Mouse (Mus musculus): Measurements from ENCODE around the gene Tbcb. TPM values are rescaled to one million over a fixed set of nuclear protein-coding genes. Genes with fewer than 3 reads are reported as not detected.
"Not testable (repeated sequence)": the region's sequence is repeated elsewhere in the genome, so short reads cannot be mapped to it uniquely, and the experiment has no call there.

Gene Tbcb
- total RNA-seq, 4 experiments from 2014 or later: 110 to 130 (median 118) TPM

- DNase-seq (ENCODE audit: low spot score in 2 of 2): no peak
These were observed 37.8 kb downstream of the Tbcb start for GRCm38 (mm10) chr7:30194101-30194831.

GRCm38 (mm10) chr7:30193581-30194100, 38.4 kb downstream of the Tbcb start:
- peak; percentile 53 to 65 for DNase-seq (ENCODE audit: low spot score in 2 of 2)

DNA sequence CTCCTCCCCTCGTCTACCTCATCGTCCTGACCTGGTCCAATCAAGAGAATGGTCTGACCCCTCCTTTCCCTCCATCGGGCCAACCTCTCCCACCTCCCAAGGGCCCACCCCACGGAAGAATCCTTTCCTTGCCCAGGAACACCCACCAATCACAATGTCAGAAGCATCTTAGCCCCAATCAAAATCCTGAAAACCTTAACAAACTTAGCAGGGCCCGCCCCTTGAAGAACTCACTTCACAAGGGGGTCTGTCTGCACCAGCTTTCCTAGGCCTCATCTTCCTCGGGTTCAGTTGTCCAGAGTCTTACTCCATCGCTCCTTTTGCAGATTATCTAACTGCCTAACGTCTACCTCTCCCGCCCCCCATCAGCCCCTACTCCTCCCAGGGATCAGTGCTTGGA, 39.1 kb downstream of the Tbcb start:
- no peak for DNase-seq (ENCODE audit: low spot score in 2 of 2)

GRCm38 (mm10) chr7:30192088-30192487, 40.0 kb downstream of the Tbcb start:
- DNase-seq (ENCODE audit: low spot score in 2 of 2): no peak

- no peak for DNase-seq (ENCODE audit: low spot score in 2 of 2)
These were observed 43.0 kb downstream of the Tbcb start for GRCm38 (mm10) chr7:30189116-30189491.

DNA sequence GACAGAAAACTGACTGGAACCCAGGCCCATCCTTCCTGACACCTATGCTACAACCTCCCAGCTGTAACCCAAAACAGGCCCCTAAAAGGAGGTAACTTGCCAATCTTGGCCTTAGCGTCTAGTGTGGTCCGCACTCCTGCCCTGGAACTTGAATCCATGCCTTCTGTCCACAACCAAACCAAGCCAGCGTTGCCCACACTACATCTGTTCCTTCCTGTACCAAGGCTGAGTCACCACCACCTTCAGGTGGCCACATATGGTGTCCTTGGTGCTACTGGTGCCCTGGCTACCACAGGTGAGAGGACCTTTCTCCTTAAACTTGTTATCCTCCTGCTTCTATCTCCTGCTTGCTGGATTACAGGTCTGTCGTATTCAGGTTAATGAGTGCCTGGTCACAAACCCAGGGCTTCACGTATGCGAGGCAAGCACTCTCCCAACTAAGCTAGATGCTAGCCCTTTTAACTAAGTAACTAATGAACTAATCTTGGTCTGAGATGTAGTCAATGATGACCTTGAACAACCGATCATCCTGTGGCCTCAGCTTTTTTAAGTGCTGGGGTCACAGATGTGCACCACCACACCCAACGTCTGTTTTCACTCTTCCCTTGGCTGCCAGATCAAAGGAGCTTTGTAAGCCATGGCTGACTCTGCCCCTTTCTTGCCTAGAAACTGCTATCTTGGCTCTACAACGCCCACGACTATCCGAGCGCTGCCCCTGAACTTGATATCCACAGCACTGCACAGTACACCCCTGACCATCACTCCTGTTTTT, 43.5 kb downstream of the Tbcb start:
- DNase-seq (ENCODE audit: low spot score in 2 of 2): no peak

DNA sequence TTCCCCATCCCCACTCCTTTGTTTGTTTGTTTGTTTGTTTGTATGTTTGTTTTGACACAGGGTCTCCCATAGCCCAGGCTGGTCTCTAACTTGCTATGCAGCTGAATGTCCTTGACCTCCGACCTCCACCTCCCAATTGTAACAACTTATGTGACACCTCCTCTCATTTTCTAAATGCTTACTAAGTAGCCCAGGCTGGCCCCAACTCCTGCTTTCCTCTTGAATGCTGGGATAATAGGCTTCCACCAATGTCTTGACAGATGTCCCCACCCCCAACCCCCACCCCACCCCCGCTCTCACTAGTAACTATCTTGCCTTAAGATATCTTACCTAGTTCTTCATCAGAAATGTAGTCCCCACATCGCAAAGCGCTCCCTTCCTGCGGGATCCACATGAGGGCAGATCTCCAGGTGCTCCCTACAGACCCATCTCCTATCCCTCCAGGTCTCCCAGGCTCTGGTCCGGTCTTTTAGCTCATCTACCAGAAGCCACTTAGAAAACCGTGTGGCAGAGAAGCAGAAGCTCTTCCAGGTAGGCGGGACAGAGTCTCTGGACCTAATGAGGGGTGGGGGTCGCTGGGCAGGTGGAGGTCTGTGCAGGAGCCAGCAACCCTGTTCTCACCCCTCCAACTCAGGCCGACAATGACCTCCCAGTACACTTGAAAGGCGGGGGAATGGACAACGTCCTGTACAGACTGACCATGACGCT, 47.3 kb downstream of the Tbcb start:
- no peak for DNase-seq (ENCODE audit: low spot score in 2 of 2)

GRCm38 (mm10) chr7:30183879-30184289, 48.2 kb downstream of the Tbcb start, which contains the start of gene Cox7a1:
TSS of gene Cox7a1 (plus strand) at chr7:30184144.
- DNase-seq (ENCODE audit: low spot score in 2 of 2): peak; percentile 42 to 60

GRCm38 (mm10) chr7:30183189-30183588, 48.9 kb downstream of the Tbcb start:
- not testable (repeated sequence) for DNase-seq (ENCODE audit: low spot score in 2 of 2)

DNA sequence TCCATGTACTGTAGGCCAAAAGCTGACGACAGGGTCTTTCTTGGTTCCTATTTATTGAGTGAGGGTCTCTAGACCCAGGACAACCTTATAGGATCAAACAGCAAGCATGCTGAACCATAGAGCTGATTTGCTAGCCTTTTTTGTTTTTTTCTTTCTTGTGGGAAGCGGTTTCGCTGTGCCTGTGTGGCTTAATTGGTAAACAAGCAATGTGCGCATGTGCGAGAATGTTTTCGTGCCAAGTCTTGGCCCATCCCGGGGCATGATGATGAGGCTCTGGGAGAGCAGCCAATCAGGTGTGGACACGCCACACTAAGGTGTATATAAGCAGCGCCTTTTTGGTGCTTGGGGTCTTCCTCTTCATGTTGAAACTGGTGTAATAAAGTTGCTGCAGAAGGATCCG, 50.1 kb downstream of the Tbcb start:
- not testable (repeated sequence) for DNase-seq (ENCODE audit: low spot score in 2 of 2)

DNA sequence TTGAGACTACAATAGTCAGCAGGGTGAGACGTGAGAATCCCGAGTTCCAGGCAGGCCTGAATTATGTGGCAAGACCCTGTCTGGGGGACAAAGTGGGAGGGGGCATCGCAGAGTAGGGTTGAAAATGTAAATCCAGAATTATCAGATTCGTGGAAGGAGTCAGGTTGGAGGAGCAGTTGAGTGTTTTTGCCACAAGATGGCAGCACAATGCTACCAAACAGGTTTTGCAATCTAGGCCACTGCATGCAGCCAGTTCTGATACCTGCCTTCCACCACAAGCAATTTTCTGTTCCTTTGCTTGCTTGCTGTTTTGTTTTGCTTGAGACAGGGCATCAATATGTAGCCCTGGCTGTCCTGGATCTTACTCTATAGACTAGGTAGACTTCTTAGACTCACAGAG, 50.8 kb downstream of the Tbcb start:
- peak; percentile 54 to 77 for DNase-seq (ENCODE audit: low spot score in 2 of 2)

DNA sequence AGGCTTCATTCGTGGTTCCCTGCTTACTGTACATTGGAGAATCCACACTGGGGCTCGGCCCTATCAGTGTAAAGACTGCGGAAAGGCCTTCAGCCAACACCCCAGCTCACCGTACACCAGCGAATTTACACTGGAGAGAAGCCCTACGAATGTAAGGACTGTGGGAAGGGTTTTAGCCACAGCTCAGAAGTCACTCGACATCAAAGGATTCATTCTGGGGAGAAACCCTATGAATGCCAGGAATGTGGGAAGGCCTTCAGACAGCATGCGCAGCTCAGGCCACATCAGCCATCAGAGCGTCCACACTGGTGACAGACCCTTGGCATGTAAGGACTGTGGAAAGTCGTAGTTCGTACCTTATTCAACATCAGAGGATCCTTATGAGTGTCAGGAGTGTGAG, 53.8 kb downstream of the Tbcb start:
- DNase-seq (ENCODE audit: low spot score in 2 of 2): no peak

DNA sequence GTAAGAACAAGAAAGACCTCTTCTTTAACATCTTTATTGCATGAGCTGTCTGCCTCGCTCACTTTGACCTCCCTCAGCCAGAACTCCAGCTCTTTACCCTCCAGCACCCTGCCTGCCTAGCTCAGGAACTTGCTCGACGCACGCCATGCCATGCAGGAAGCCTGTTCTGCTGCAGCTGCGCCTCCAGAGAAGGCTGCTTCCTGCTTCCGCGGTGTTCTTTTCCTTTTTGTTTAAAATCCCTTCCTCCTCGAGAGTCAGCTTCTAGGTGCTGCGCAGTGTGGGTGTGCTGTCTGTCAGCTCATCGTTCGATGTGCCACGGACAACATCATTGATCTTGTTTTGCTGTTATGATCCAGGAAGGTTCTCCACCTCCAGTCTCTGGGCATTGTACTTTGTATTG, 55.6 kb downstream of the Tbcb start:
- no peak for DNase-seq (ENCODE audit: low spot score in 2 of 2)

Other genes with a start within 250 kb of the Tbcb start
- 1 to 10 TPM; 3.3 to 7.7 (median 4.0) TPM for gene Zfp568, start 248.3 kb downstream of the Tbcb start, total RNA-seq (2022)
- 10 to 100 TPM in 1 of 4 experiments, 1 to 10 TPM in 3; 8.5 to 10.3 (median 9.5) TPM for gene Zfp14, start 180.9 kb downstream of the Tbcb start, total RNA-seq (2022)
- gene Zfp82, start 159.4 kb downstream of the Tbcb start, total RNA-seq (2022): 1 to 10 TPM; 4.3 to 7.1 (median 5.1) TPM
- gene Gm26920, start 141.9 kb downstream of the Tbcb start, total RNA-seq (2022): not detected
- gene Zfp566, start 141.7 kb downstream of the Tbcb start, total RNA-seq (2022): 10 to 100 TPM in 1 of 4 experiments, 1 to 10 TPM in 3; 5.2 to 10.9 (median 8.0) TPM
- 10 to 100 TPM; 79.6 to 96.9 (median 89.4) TPM for gene Zfp260, start 137.5 kb downstream of the Tbcb start, total RNA-seq (2022)
- gene Zfp382, start 110.3 kb downstream of the Tbcb start, total RNA-seq (2022): 10 to 100 TPM; 28.6 to 34.1 (median 31.2) TPM
- 10 to 100 TPM; 49.0 to 54.7 (median 50.3) TPM for gene Zfp146, start 62.5 kb downstream of the Tbcb start, total RNA-seq (2022)
- gene Cox7a1, start 48.1 kb downstream of the Tbcb start, total RNA-seq (2022): 1 to 10 TPM; 4.4 to 6.9 (median 5.1) TPM
- gene Capns1, start 33.5 kb downstream of the Tbcb start, total RNA-seq (2022): 100 to 1,000 TPM; 196 to 240 (median 227) TPM
- gene Polr2i, start 324 bp downstream of the Tbcb start, total RNA-seq (2022): 10 to 100 TPM; 49.2 to 52.5 (median 49.3) TPM
- gene Ovol3, start 3.5 kb upstream of the Tbcb start, total RNA-seq (2022): not detected
- gene Thap8, start 47.8 kb upstream of the Tbcb start, total RNA-seq (2022): under 1 TPM in 2 of 4 experiments, not detected in 2; 0.41 to 0.77 TPM
- gene Wdr62, start 48.1 kb upstream of the Tbcb start, total RNA-seq (2022): 1 to 10 TPM; 1.1 to 3.4 (median 2.4) TPM
- 100 to 1,000 TPM; 351 to 448 (median 412) TPM for gene Clip3, start 59.5 kb upstream of the Tbcb start, total RNA-seq (2022)
- gene Alkbh6, start 76.4 kb upstream of the Tbcb start, total RNA-seq (2022): 10 to 100 TPM; 52.8 to 69.5 (median 65.3) TPM
- 10 to 100 TPM in 3 of 4 experiments, 1 to 10 TPM in 1; 9.6 to 21.2 (median 15.0) TPM for gene Syne4, start 82.5 kb upstream of the Tbcb start, total RNA-seq (2022)
- gene E130208F15Rik, start 89.5 kb upstream of the Tbcb start, total RNA-seq (2022): under 1 TPM; 0.53 to 0.82 (median 0.66) TPM
- gene Sdhaf1, start 91.6 kb upstream of the Tbcb start, total RNA-seq (2022): 1 to 10 TPM; 6.7 to 9.9 (median 8.4) TPM
- 10 to 100 TPM; 28.2 to 31.6 (median 29.2) TPM for gene Lrfn3, start 130.5 kb upstream of the Tbcb start, total RNA-seq (2022)
- 100 to 1,000 TPM in 2 of 4 experiments, 10 to 100 TPM in 2; 24.9 to 572 (median 243) TPM for gene Tyrobp, start 181.5 kb upstream of the Tbcb start, total RNA-seq (2022)
- gene Hcst, start 187.6 kb upstream of the Tbcb start, total RNA-seq (2022): 1 to 10 TPM in 3 of 4 experiments, not detected in 1; 1.8 to 3.3 (median 2.3) TPM
- 1 to 10 TPM; 2.8 to 4.1 (median 3.2) TPM for gene Nfkbid, start 189.5 kb upstream of the Tbcb start, total RNA-seq (2022)
- gene Aplp1, start 213.3 kb upstream of the Tbcb start, total RNA-seq (2022): 1,000 to 10,000 TPM; 1,209 to 1,263 (median 1,238) TPM
- 10 to 100 TPM in 3 of 4 experiments, 1 to 10 TPM in 1; 9.6 to 13.7 (median 11.2) TPM for gene Kirrel2, start 225.4 kb upstream of the Tbcb start, total RNA-seq (2022)
- gene Nphs1, start 226.0 kb upstream of the Tbcb start, total RNA-seq (2022): 1 to 10 TPM; 1.5 to 1.9 (median 1.6) TPM

Measured in layer of hippocampus, adult 8-10 months (tissue).